Comparison of ENCODE assay signal across 10 mouse cellular contexts in genomic region chr10:22036256-22036655, GRCm38 (mm10). TPM values are rescaled to one million over a fixed set of nuclear protein-coding genes. Genes with fewer than 3 reads are reported as not detected.
DNase-seq lines count a peak whose midpoint lies in the region; ATAC-seq and TF ChIP-seq lines count a peak whose summit lies in the region.
"Not testable (repeated sequence)": the region's sequence is repeated elsewhere in the genome, so short reads cannot be mapped to it uniquely, and the experiment has no call there.
"Had no signal": no experiment of that assay in that cellular context is flagged by ENCODE, and none has a peak within 500 bp of the region (broad histone marks: within the 10 kb centered on the region; RNA-seq: fewer than 3 reads in every experiment).

No protein-coding gene starts in this region.

- not testable (repeated sequence) for H3K4me2 ChIP-seq in forebrain, postnatal 0 days (ENCODE audit: low read depth); hindbrain, embryonic 11.5 days (replicated peaks; ENCODE audit: low read depth, low read length)

- not testable (repeated sequence) for H3K27me3 ChIP-seq in ES-Bruce4 (ENCODE audit: control insufficient read depth, insufficient read depth, low read length, poor library complexity, severe bottlenecking); forebrain, postnatal 0 days (ENCODE audit: insufficient read depth, low read length); hindbrain, embryonic 11.5 days (ENCODE audit: control insufficient read depth, insufficient read depth, low read length)

- peak; percentile 49 for TF ChIP-seq CTCF in ES-Bruce4 (IDR thresholded peaks at IDR 0.05; ENCODE audit: low read depth, low read length)
- TF ChIP-seq CTCF in forebrain, postnatal 0 days (IDR thresholded peaks at IDR 0.05; ENCODE audit: low read depth) = peak; percentile 57
- TF ChIP-seq CTCF in lung, adult 2 months (IDR thresholded peaks at IDR 0.05; ENCODE audit: insufficient read depth, low read length) = peak; percentile 61

- TF ChIP-seq EP300 in ES-Bruce4 (IDR thresholded peaks at IDR 0.05; ENCODE audit: insufficient read depth, low read depth, low read length) = not testable (repeated sequence)

- H3K9ac ChIP-seq in ES-Bruce4 (ENCODE audit: low read depth, poor library complexity, severe bottlenecking); forebrain, postnatal 0 days; hindbrain, embryonic 11.5 days (ENCODE audit: low read depth, low read length): not testable (repeated sequence)

- WGBS in forebrain, postnatal 0 days = 9% methylated on average over 3 of the region's 3 CpGs
- WGBS in hindbrain, embryonic 11.5 days = 8% methylated on average over 3 of the region's 3 CpGs
- 4% methylated on average over 3 of the region's 3 CpGs for WGBS in lung, adult 2 months

- not testable (repeated sequence) for H3K4me3 ChIP-seq in ES-Bruce4 (ENCODE audit: low read depth, low read length); forebrain, postnatal 0 days (ENCODE audit: low read depth, low read length); hindbrain, embryonic 11.5 days (ENCODE audit: low read depth, low read length); lung, adult 2 months (replicated peaks; ENCODE audit: extremely low read depth, low read depth, low read length)

- peak; percentile 34 for DNase-seq in cerebellum, adult 8-10 months
- peak; percentile 13 for DNase-seq in forebrain, postnatal 0 days
- DNase-seq in hindbrain, embryonic 11.5 days (ENCODE audit: low spot score) = peak; percentile 74
- peak; percentile 22 to 58 for DNase-seq in layer of hippocampus, adult 8-10 months (ENCODE audit: low spot score in 2 of 2)
- peak; percentile 49 for DNase-seq in lung, adult 2 months
- peak; percentile 59 for DNase-seq in ovary, postnatal 36 days (ENCODE audit: low spot score)
- peak; percentile 68 for DNase-seq in thymus, postnatal 4 days

- not testable (repeated sequence) for H3K4me1 ChIP-seq in ES-Bruce4 (ENCODE audit: control insufficient read depth, insufficient read depth, low read length); forebrain, postnatal 0 days (ENCODE audit: insufficient read depth); hindbrain, embryonic 11.5 days (replicated peaks; ENCODE audit: control insufficient read depth, insufficient read depth, low read length); lung, adult 2 months (ENCODE audit: control insufficient read depth, insufficient read depth, low read length)

- not testable (repeated sequence) for TF ChIP-seq POLR2A in ES-Bruce4 (IDR thresholded peaks at IDR 0.05; ENCODE audit: insufficient read depth, low read length); lung, adult 2 months (IDR thresholded peaks at IDR 0.05; ENCODE audit: borderline replicate concordance, extremely low read depth, low read depth, low read length)

- not testable (repeated sequence) for H3K9me3 ChIP-seq in ES-Bruce4 (replicated peaks; ENCODE audit: control insufficient read depth, insufficient read depth, low read length, poor library complexity, severe bottlenecking); forebrain, postnatal 0 days (ENCODE audit: low read length); hindbrain, embryonic 11.5 days (ENCODE audit: control insufficient read depth, low read length)

- ATAC-seq in forebrain, postnatal 0 days; hindbrain, embryonic 11.5 days (ENCODE audit: low FRiP score): not testable (repeated sequence)

- H3K27ac ChIP-seq in ES-Bruce4 (ENCODE audit: insufficient read depth, low read length); forebrain, postnatal 0 days (ENCODE audit: low read depth, low read length); hindbrain, embryonic 11.5 days (ENCODE audit: low read depth, low read length): not testable (repeated sequence)

- H3K36me3 ChIP-seq in ES-Bruce4 (ENCODE audit: control insufficient read depth, insufficient read depth, low read length, poor library complexity, severe bottlenecking); forebrain, postnatal 0 days (ENCODE audit: insufficient read depth); hindbrain, embryonic 11.5 days (ENCODE audit: control insufficient read depth, insufficient read depth, low read length): not testable (repeated sequence)

RNA-seq across cellular contexts. Expression of gene 4930444G20Rik, which starts 31.6 kb away (rescaled TPM):
- polyA plus RNA-seq in ES-Bruce4 (2011; ENCODE audit: insufficient read depth, insufficient read length, low read depth, missing spikeins) = not detected in 2 replicates
- total RNA-seq in forebrain, postnatal 0 days (2014; rRNA removed) = not detected in 2 replicates
- not detected in 2 replicates for polyA plus RNA-seq in forebrain, postnatal 0 days (2015; fragmentation: Nextera tagmentation; extraction: Ambion mirVana)
- not detected in 2 replicates for polyA plus RNA-seq in hindbrain, embryonic 11.5 days (2014; fragmentation: Nextera tagmentation; extraction: Ambion mirVana)
- not detected for total RNA-seq in layer of hippocampus, adult 8-10 months (2022)
- not detected in 2 replicates for polyA plus RNA-seq in lung, adult 2 months (2012; rRNA removed)
- polyA plus RNA-seq: intestine, embryonic 15.5 days; lung, embryonic 16.5 days had no signal

Comparison
In these comparisons a context has a peak if more than half of its experiments do, and no peak if none do; other contexts are left out.
1. DNase-seq: peak in every context shown above with its lines; median percentile 74 in hindbrain, embryonic 11.5 days; 68 in thymus, postnatal 4 days; 59 in ovary, postnatal 36 days; 49 in lung, adult 2 months; 40 in layer of hippocampus, adult 8-10 months; 34 in cerebellum, adult 8-10 months; 13 in forebrain, postnatal 0 days.